Mouse (Mus musculus) lung, adult 2 months (tissue): Measurements from ENCODE around the gene Sel1l3.

Source experiments
- CTCF ChIP-seq: fragments of 200-500 bp; IDR thresholded peaks from 2 replicates; pipeline ENCODE4 v1.5.1; 2011; ENCODE audit warnings: mild to moderate bottlenecking, low read length, control low read depth; ENCODE audit not compliant: insufficient read depth
- POLR2A ChIP-seq: fragments of 200-500 bp; IDR thresholded peaks from 2 replicates; pipeline ENCODE4 v1.6.1; 2011; ENCODE audit warnings: low read depth, mild to moderate bottlenecking, control low read depth, low read length, borderline replicate concordance; ENCODE audit errors: extremely low read depth

DNA sequence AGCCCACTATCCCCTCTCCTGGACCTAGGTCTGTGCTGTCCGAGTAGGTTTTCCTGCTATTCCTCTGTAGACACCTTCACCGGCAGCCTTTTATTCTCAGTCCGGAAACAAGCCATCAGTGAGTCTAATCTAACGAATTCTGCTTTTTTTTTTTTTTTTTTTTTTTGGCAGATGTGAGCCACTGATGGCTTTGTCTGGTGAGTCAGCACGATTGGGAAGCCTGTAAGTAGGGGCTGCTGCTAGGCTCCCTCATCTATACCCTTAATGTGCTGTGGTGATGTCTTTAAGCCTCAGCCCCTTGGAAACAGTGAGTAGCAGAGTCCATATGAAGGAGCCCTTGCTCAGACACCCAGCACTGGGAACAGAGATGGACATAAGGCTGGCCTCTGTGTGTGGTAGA, 60.6 kb downstream of the Sel1l3 start:
- TF ChIP-seq CTCF (no peak), POLR2A (no peak)
